Mouse (Mus musculus) monocyte, adult 2 months (primary cell): Measurements from ENCODE around the gene Zfp651.

Source experiments
- DNase-seq, 2 experiments: peaks; one replicate each; pipeline ENCODE4 v3.0.0; 2022; ENCODE audit warnings: low spot score in 2 of 2, low read depth in 1 of 2

Zfp651 gene

GRCm38 (mm10) chr9:121759091-121760081, at the start of gene Zfp651:
Gene Zfp651, plus strand, starts transcription at chr9:121759330.
- DNase-seq = no peak

GRCm38 (mm10) chr9:121709898-121710583, 49.1 kb upstream of the Zfp651 start, which contains the start of gene Ss18l2:
Gene Ss18l2, plus strand, starts transcription at chr9:121710329.
- peak; percentile 90 to 92 for DNase-seq

- DNase-seq = no peak
Observed at GRCm38 (mm10) chr9:121710584-121710975, 48.5 kb upstream of the Zfp651 start.

- no peak for DNase-seq
Observed at GRCm38 (mm10) chr9:121717048-121717447, 42.1 kb upstream of the Zfp651 start.

GRCm38 (mm10) chr9:121718070-121718705, 40.9 kb upstream of the Zfp651 start:
- DNase-seq = no peak

GRCm38 (mm10) chr9:121718792-121719318, 40.3 kb upstream of the Zfp651 start, which contains the start of gene Nktr:
Gene Nktr, plus strand, starts transcription at chr9:121719169.
- peak; percentile 95 to 96 for DNase-seq

GRCm38 (mm10) chr9:121719347-121720331, 39.5 kb upstream of the Zfp651 start:
- no peak for DNase-seq

GRCm38 (mm10) chr9:121740490-121740889, 18.6 kb upstream of the Zfp651 start:
- no peak for DNase-seq

GRCm38 (mm10) chr9:121741168-121741567, 18.0 kb upstream of the Zfp651 start:
- DNase-seq = no peak

GRCm38 (mm10) chr9:121744051-121744450, 15.1 kb upstream of the Zfp651 start:
- no peak for DNase-seq

- DNase-seq = no peak
Observed at GRCm38 (mm10) chr9:121752774-121753173, 6.4 kb upstream of the Zfp651 start.

GRCm38 (mm10) chr9:121754624-121755023, 4.5 kb upstream of the Zfp651 start:
- DNase-seq = no peak

GRCm38 (mm10) chr9:121756785-121757184, 2.3 kb upstream of the Zfp651 start:
- DNase-seq = no peak

- no peak for DNase-seq
Observed at GRCm38 (mm10) chr9:121757432-121757831, 1.7 kb upstream of the Zfp651 start.

GRCm38 (mm10) chr9:121757835-121758814, 1.0 kb upstream of the Zfp651 start:
- no peak for DNase-seq

- DNase-seq = no peak
Observed at GRCm38 (mm10) chr9:121760271-121761090, 1.4 kb downstream of the Zfp651 start.

- no peak for DNase-seq
Observed at GRCm38 (mm10) chr9:121761091-121761665, 2.0 kb downstream of the Zfp651 start.

- DNase-seq = no peak
Observed at GRCm38 (mm10) chr9:121761787-121762186, 2.7 kb downstream of the Zfp651 start.
